Mouse (Mus musculus): ENCODE measurements around the gene Mylk2.

Mylk2 gene

GRCm38 (mm10) chr2:152911031-152911430 is at the start of gene Mylk2:
Gene Mylk2 (plus strand): TSS chr2:152911352.
- DNase-seq (ENCODE audit: low read depth, low spot score) = peak; percentile 96

- peak; percentile 34 for DNase-seq (ENCODE audit: low read depth, low spot score)
Observed at GRCm38 (mm10) chr2:152861891-152862290, 49.3 kb upstream of the Mylk2 start.

GRCm38 (mm10) chr2:152862638-152863037 is 48.5 kb upstream of the Mylk2 start:
- DNase-seq (ENCODE audit: low read depth, low spot score) = peak; percentile 39

GRCm38 (mm10) chr2:152863346-152863745 is 47.8 kb upstream of the Mylk2 start:
- no peak for DNase-seq (ENCODE audit: low read depth, low spot score)

- no peak for DNase-seq (ENCODE audit: low read depth, low spot score)
Observed at GRCm38 (mm10) chr2:152878239-152878638, 32.9 kb upstream of the Mylk2 start.

GRCm38 (mm10) chr2:152880898-152881297 is 30.3 kb upstream of the Mylk2 start:
- no peak for DNase-seq (ENCODE audit: low read depth, low spot score)

- no peak for DNase-seq (ENCODE audit: low read depth, low spot score)
Observed at GRCm38 (mm10) chr2:152884101-152884645, 27.0 kb upstream of the Mylk2 start.

- DNase-seq (ENCODE audit: low read depth, low spot score) = no peak
Observed at GRCm38 (mm10) chr2:152887230-152887629, 23.9 kb upstream of the Mylk2 start.

GRCm38 (mm10) chr2:152888774-152889173 is 22.4 kb upstream of the Mylk2 start:
- no peak for DNase-seq (ENCODE audit: low read depth, low spot score)

GRCm38 (mm10) chr2:152895834-152896233 is 15.3 kb upstream of the Mylk2 start:
- DNase-seq (ENCODE audit: low read depth, low spot score) = no peak

- DNase-seq (ENCODE audit: low read depth, low spot score) = no peak
Observed at GRCm38 (mm10) chr2:152896926-152897325, 14.2 kb upstream of the Mylk2 start.

- peak; percentile 89 for DNase-seq (ENCODE audit: low read depth, low spot score)
Observed at GRCm38 (mm10) chr2:152899011-152899410, 12.1 kb upstream of the Mylk2 start.

- DNase-seq (ENCODE audit: low read depth, low spot score) = no peak
Observed at GRCm38 (mm10) chr2:152901296-152901695, 9.9 kb upstream of the Mylk2 start.

GRCm38 (mm10) chr2:152902658-152903057 is 8.5 kb upstream of the Mylk2 start:
- DNase-seq (ENCODE audit: low read depth, low spot score) = no peak

GRCm38 (mm10) chr2:152903586-152903985 is 7.6 kb upstream of the Mylk2 start:
- no peak for DNase-seq (ENCODE audit: low read depth, low spot score)

- peak; percentile 95 for DNase-seq (ENCODE audit: low read depth, low spot score)
Observed at GRCm38 (mm10) chr2:152904127-152904643, 7.0 kb upstream of the Mylk2 start.

GRCm38 (mm10) chr2:152905036-152905829 is 5.9 kb upstream of the Mylk2 start:
- DNase-seq (ENCODE audit: low read depth, low spot score) = peak; percentile 97

- peak; percentile 43 for DNase-seq (ENCODE audit: low read depth, low spot score)
Observed at GRCm38 (mm10) chr2:152906274-152907037, 4.7 kb upstream of the Mylk2 start.

GRCm38 (mm10) chr2:152907114-152907943 is 3.8 kb upstream of the Mylk2 start:
- peak; percentile 63 for DNase-seq (ENCODE audit: low read depth, low spot score)

- DNase-seq (ENCODE audit: low read depth, low spot score) = no peak
Observed at GRCm38 (mm10) chr2:152909848-152910247, 1.3 kb upstream of the Mylk2 start.

- no peak for DNase-seq (ENCODE audit: low read depth, low spot score)
Observed at GRCm38 (mm10) chr2:152911432-152911831, 280 bp downstream of the Mylk2 start.
